Mouse (Mus musculus): Measurements from ENCODE around the gene Rnf150.

DNA sequence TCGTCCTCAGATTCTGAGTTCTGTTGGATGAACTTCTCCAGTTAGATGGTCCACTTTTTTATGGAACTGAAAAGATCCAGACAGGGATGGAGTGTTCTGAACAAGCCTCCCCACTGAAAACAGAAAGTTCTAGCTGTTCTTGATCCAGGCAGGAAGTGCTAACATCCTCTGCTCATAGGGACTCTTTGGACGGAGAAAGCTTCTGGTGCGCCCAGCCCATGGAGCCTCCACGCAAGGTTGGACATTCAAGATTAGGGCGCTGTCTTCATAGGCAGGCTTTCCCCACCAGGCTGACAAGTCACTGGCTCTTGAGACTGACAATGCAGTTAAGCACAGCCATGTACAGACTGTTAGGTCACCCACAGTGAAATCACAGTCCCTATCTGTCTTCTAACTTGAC, 172.0 kb downstream of the Rnf150 start:
- TF ChIP-seq POLR2A (IDR thresholded peaks at IDR 0.05; ENCODE audit: control insufficient read depth, extremely low read depth, insufficient read depth, low read length, poor library complexity) (no peak), CTCF (IDR thresholded peaks at IDR 0.05; ENCODE audit: borderline replicate concordance, control insufficient read depth, extremely low read depth, insufficient read depth, low read length, poor library complexity) (no peak)
